In the genomic region with DNA sequence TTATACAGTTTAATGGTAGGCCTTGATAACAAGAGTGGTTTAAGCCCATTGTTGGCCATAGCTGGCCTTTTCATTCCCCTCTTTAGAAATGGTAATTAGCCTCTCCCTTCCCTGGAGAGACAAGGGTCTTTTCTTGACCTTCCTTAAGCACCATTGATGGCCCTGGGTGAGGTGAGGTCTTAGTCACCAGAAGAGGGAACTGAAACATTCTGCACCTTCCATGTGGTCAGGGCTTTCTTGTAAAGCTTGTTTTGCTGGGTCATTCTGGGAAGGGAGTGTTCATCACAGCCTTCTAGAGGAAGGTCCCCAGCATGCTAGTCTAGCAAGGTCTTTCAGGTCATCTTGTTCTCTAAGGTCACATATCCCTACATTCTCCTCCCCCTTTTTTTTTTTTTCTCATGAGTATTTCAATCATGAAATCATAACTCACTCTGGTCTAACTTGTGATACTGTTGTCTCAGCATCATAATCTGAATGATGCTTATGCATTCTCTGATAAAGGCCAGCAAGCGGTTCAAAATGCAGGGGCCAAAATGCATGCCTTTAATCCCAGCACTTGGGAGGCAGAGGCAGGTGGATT, we compare ENCODE assay signal across 27 mouse cellular contexts.
DNase-seq lines count a peak whose midpoint lies in the region; ATAC-seq lines count a peak whose summit lies in the region.
"Had no signal": no experiment of that assay in that cellular context is flagged by ENCODE, and none has a peak within 500 bp of the region (broad histone marks: within the 10 kb centered on the region; RNA-seq: fewer than 3 reads in every experiment).

No protein-coding gene starts in this region.

- H3K4me1 ChIP-seq in midbrain, embryonic 11.5 days (ENCODE audit: control insufficient read depth, insufficient read depth, low read length) = no peaks in the 10 kb centered on the region
- no peaks in the 10 kb centered on the region for H3K4me1 ChIP-seq in midbrain, embryonic 14.5 days (ENCODE audit: control insufficient read depth, insufficient read depth, low read length)
- H3K4me1 ChIP-seq in neural tube, embryonic 15.5 days = no peaks in the 10 kb centered on the region
- H3K4me1 ChIP-seq: embryonic facial prominence, embryonic 12.5 days; forebrain, embryonic 10.5 days; forebrain, embryonic 12.5 days had no signal

- no peak overlapping the region for H3K4me3 ChIP-seq in midbrain, embryonic 11.5 days (ENCODE audit: low read depth, low read length)
- no peak overlapping the region for H3K4me3 ChIP-seq in midbrain, embryonic 14.5 days (replicated peaks; ENCODE audit: low read depth, low read length)
- H3K4me3 ChIP-seq in neural tube, embryonic 15.5 days (replicated peaks) = no peak overlapping the region
- H3K4me3 ChIP-seq: embryonic facial prominence, embryonic 10.5 days; embryonic facial prominence, embryonic 12.5 days; erythroblast, embryonic 14.5 days; forebrain, embryonic 10.5 days; forebrain, embryonic 12.5 days had no signal

- H3K9me3 ChIP-seq in midbrain, embryonic 11.5 days (ENCODE audit: control insufficient read depth, low read length) = no peaks in the 10 kb centered on the region
- no peaks in the 10 kb centered on the region for H3K9me3 ChIP-seq in midbrain, embryonic 14.5 days (ENCODE audit: control insufficient read depth, low read length)
- no peaks in the 10 kb centered on the region for H3K9me3 ChIP-seq in neural tube, embryonic 15.5 days (replicated peaks)
- H3K9me3 ChIP-seq: embryonic facial prominence, embryonic 10.5 days; embryonic facial prominence, embryonic 12.5 days; forebrain, embryonic 10.5 days; forebrain, embryonic 12.5 days had no signal

- DNase-seq in midbrain, embryonic 11.5 days (ENCODE audit: low spot score, missing footprints) = peak; percentile 75
- no peak for DNase-seq in midbrain, embryonic 14.5 days
- peak; percentile 15 for DNase-seq in R1 (ENCODE audit: low read depth, low spot score)
- no peak for DNase-seq in thymus, postnatal 4 days
- DNase-seq in right cerebral cortex, adult 2 months (ENCODE audit: low spot score in 2 of 2) = no peak
- DNase-seq: adrenal gland, adult 8-10 months; adrenal gland, postnatal 14 days; adrenal gland, postnatal 36 days; B cell, adult 2 months; cerebellum, adult 18-20 months; cerebellum, adult 8-10 months; cerebellum, adult 9-11 months; cerebellum, postnatal 14 days; cerebellum, postnatal 36 days had no signal

- no peak overlapping the region for H3K27ac ChIP-seq in midbrain, embryonic 11.5 days (ENCODE audit: low read depth, low read length)
- no peak overlapping the region for H3K27ac ChIP-seq in midbrain, embryonic 14.5 days (replicated peaks; ENCODE audit: low read depth, low read length)
- no peak overlapping the region for H3K27ac ChIP-seq in neural tube, embryonic 15.5 days (replicated peaks)
- H3K27ac ChIP-seq: embryonic facial prominence, embryonic 10.5 days; embryonic facial prominence, embryonic 12.5 days; forebrain, embryonic 10.5 days; forebrain, embryonic 12.5 days had no signal

- 91% methylated on average over 1 of the region's 1 CpGs for WGBS in midbrain, embryonic 11.5 days
- 94% methylated on average over 1 of the region's 1 CpGs for WGBS in midbrain, embryonic 14.5 days
- WGBS in neural tube, embryonic 15.5 days = 98% methylated on average over 1 of the region's 1 CpGs

- no peaks in the 10 kb centered on the region for H3K36me3 ChIP-seq in midbrain, embryonic 11.5 days (ENCODE audit: control insufficient read depth, insufficient read depth, low read length)
- H3K36me3 ChIP-seq in midbrain, embryonic 14.5 days (ENCODE audit: control insufficient read depth, insufficient read depth, low read length) = no peaks in the 10 kb centered on the region
- H3K36me3 ChIP-seq in neural tube, embryonic 15.5 days = no peaks in the 10 kb centered on the region
- H3K36me3 ChIP-seq: embryonic facial prominence, embryonic 10.5 days; embryonic facial prominence, embryonic 12.5 days; forebrain, embryonic 10.5 days; forebrain, embryonic 12.5 days; G1E had no signal

- H3K9ac ChIP-seq in midbrain, embryonic 11.5 days (ENCODE audit: low read length) = no peak overlapping the region
- no peak overlapping the region for H3K9ac ChIP-seq in midbrain, embryonic 14.5 days (replicated peaks; ENCODE audit: low read length)
- H3K9ac ChIP-seq in neural tube, embryonic 15.5 days (replicated peaks) = no peak overlapping the region
- H3K9ac ChIP-seq: embryonic facial prominence, embryonic 12.5 days; forebrain, embryonic 12.5 days had no signal

- no peak overlapping the region for H3K4me2 ChIP-seq in midbrain, embryonic 11.5 days
- no peak overlapping the region for H3K4me2 ChIP-seq in midbrain, embryonic 14.5 days (ENCODE audit: low read length)
- no peak overlapping the region for H3K4me2 ChIP-seq in neural tube, embryonic 15.5 days
- H3K4me2 ChIP-seq: embryonic facial prominence, embryonic 12.5 days; forebrain, embryonic 12.5 days had no signal

- no peaks in the 10 kb centered on the region for H3K27me3 ChIP-seq in midbrain, embryonic 11.5 days (ENCODE audit: control insufficient read depth, insufficient read depth, low read length)
- H3K27me3 ChIP-seq in midbrain, embryonic 14.5 days (ENCODE audit: control insufficient read depth, insufficient read depth, low read length) = no peaks in the 10 kb centered on the region
- no peaks in the 10 kb centered on the region for H3K27me3 ChIP-seq in neural tube, embryonic 15.5 days (replicated peaks)
- H3K27me3 ChIP-seq: embryonic facial prominence, embryonic 12.5 days; forebrain, embryonic 12.5 days; Patski had no signal

- ATAC-seq in midbrain, embryonic 11.5 days (ENCODE audit: low FRiP score) = no peak
- ATAC-seq in midbrain, embryonic 14.5 days (ENCODE audit: low FRiP score, low TSS enrichment) = no peak
- ATAC-seq in common myeloid progenitor, adult 5-6 weeks (replicated peaks; ENCODE audit: low read depth, poor library complexity, severe bottlenecking) = 0 out of 2 replicates have a peak, but pooled peaks have one; percentile 20
- no peak for ATAC-seq in neural tube, embryonic 15.5 days (ENCODE audit: low FRiP score)
- ATAC-seq: activated CD4-positive, CD25-positive, alpha-beta regulatory T cell, adult 4 months; CD4-positive, CD25-positive, alpha-beta regulatory T cell, adult 4 months; forebrain, embryonic 14.5 days; forebrain, embryonic 16.5 days; Patski had no signal

Comparison
In these comparisons a context has a peak if more than half of its experiments do, and no peak if none do; other contexts are left out.
1. DNase-seq: peak in midbrain, embryonic 11.5 days (single experiment) and R1 (single experiment); none in midbrain, embryonic 14.5 days (single experiment), thymus, postnatal 4 days (single experiment) and right cerebral cortex, adult 2 months (0 of 2).